Mouse (Mus musculus) bone marrow macrophage, adult 2 months (primary cell): ENCODE results near the gene Colgalt2.

ENCODE experiments used
- CTCF ChIP-seq: IDR thresholded peaks from 2 replicates; pipeline ENCODE4 v1.5.1; 2012; ENCODE audit warnings: low read depth, mild to moderate bottlenecking, low read length, moderate library complexity
- POLR2A ChIP-seq: IDR thresholded peaks from 2 replicates; pipeline ENCODE4 v1.6.1; 2012; ENCODE audit warnings: mild to moderate bottlenecking, low read depth, low read length, borderline replicate concordance

DNA sequence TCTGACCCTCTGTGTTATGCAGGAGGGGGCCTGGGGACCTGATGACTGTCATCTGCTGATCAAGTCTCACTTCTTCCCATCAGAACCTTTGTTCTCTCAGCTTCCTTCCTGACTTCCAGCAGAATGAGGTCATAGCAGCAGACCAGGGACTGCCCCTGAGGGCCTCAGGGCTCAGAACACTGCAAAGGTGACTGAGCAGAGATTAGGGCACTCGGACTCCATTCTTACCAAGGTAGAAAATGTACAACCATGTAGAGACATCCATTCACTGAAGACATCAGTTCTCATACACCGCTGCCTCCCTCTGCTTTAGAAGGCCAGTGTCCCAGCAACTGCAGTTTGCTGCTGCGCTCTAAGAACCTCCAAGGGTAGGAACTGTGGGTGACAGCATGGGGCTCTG is 23.4 kb downstream of the Colgalt2 start:
- TF ChIP-seq CTCF: no peak
- TF ChIP-seq POLR2A: no peak
